Mouse (Mus musculus) testis, adult 10 weeks (tissue): ENCODE results near the gene Zfp575. TPM values are rescaled to one million over a fixed set of nuclear protein-coding genes. Genes with fewer than 3 reads are reported as not detected.

ENCODE experiments used
- polyA plus RNA-seq: library from polyadenylated mRNA; stranded (reverse); fragments of 350-450 nt; fragmentation: Illumina TruSeq; extraction: RNeasy Lipid Tissue Mini Kit (QIAGEN cat#74804); gene quantifications from one replicate; pipeline ENCODE4 v1.2.3, GENCODE M21; 2014; ENCODE audit warnings: low read depth, low replicate concordance

Gene Zfp575
- not detected for polyA plus RNA-seq

DNA sequence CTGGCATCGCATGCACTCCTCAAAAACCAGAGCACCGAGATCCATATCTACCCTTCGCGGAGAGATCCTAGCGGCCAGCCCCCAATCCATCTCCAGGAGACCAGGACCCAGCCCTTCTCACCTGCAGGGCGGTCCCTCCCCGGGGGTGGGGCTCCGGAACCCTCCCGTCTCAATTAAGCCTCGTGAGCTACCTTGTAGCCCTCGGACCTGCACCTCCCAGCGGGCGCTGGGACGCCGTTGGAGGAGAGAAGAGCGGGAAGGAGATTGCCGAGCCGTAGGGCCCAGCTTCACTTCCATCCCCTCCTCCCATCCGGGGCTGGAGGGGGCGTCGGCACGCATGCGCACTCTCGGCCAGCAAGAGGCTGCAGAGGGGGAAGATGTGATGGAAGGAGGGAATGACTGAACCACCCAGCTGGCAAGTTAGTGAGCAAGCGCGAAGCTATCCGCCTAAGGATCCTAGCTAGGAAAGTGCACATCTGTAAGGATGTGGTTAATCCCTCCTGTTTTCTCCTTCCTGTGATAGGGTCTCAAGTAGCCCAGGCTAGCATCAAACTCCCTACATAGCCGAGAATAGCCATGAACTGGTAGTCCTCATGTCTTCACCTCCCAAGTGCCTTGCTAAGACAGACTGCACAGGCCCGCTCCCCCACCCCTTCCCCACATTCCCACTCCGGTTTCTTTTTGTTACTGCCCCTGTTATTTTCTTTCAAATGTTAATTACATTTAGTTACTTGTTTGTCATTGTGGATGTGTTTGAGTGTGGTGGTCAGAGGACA, at the start of gene Zfp575, which contains the start of gene Ethe1:
Gene Zfp575, minus strand, starts transcription at position 312 of the 776 bp plus-strand sequence.
Gene Ethe1, plus strand, starts transcription at position 214 of the 776 bp plus-strand sequence.

DNA sequence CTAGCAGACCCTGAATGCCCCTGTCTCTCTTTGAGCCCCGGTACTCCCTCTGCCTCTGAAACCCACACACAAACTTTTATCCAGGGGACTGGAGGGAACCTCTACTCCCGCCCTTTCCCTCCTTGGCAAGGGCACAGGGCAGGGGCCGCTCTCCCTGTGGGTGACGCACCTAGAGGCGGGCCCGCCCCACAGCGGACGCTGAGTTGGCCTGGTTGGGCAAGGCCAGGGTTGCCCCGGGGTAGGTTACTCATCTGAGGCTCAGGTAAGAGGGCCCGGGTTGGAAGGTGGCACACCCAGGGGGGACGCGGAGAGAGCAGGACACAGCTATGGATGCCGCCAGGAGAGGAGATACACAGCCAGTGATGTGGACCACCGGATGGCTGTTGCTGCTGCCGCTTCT, 48.8 kb upstream of the Zfp575 start, which contains the start of gene Lypd3:
Gene Lypd3, plus strand, starts transcription at position 287 of the 400 bp plus-strand sequence.

DNA sequence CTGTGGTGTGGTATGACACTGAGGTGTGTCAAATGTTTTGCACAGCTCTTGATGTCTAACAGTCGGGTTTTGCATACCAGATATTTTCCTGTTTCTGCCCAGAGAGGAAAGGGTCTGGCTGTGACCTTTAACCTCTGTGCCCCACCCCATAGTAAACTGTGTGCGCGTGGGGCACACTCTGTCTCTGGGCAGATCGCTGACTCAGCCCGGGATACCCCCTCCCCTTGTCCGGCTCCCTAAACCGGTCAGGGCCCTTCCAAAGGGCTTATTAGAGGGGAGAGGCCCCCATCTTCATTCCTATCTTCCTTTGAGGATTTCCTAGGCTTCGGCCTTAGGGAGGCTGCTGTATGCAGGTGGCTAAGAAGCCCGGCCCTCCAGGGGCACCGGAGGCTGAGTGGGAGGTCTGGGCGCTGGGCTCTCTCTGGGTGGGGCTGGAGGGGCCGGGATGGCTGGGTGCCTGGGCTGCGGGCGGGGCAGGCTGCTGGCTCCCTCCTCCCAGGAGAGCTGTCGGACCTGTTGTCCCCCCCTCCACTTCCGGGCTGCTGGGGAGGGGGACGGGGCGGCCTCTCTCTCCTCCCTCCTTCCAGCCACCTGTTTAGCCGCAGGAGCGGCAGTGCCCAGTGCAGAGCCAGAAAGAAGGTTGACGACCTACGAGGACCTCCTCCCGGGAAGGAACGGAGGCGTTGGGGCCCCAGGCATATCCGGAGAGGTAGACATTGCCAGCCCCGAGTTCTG, 22.9 kb upstream of the Zfp575 start, which contains the start of gene Phldb3:
Gene Phldb3, plus strand, starts transcription at position 620 of the 735 bp plus-strand sequence.

DNA sequence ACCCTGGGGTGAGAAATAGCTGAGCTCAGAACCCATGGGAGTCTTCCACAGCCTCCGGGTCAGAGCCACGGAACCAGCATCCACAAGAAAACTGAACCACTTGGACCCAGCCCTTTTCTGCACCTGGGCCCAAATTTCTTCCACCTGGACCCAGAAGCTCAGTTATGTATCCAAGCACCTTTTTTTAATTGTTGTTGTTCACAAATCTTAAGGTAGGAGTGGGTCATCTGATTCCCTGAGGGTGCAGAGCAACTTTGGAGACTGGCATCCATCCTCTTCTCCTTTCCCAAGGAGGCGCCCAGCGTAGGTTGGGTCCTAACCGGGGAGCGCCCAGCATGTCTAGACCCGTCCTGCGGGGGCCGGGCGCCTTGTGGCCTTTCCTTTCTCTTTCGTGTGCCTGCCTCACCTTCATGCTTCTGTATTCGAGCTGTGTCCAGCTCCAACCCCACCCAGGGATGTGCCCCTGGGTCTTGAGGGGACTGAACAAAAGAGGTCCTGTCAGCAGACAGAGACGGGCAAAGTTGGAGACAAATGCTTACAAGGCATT, 41.3 kb downstream of the Zfp575 start, which contains the start of the genes Pinlyp and Xrcc1:
Gene Pinlyp, minus strand, starts transcription at position 51 of the 547 bp plus-strand sequence.
Gene Xrcc1, plus strand, starts transcription at position 222 of the 547 bp plus-strand sequence.

Other genes starting within 250 kb of the Zfp575 start
- 0.41 TPM for gene Lypd5, start 238.4 kb downstream of the Zfp575 start, polyA plus RNA-seq
- gene Kcnn4, start 217.4 kb downstream of the Zfp575 start, polyA plus RNA-seq = not detected
- 6.5 TPM for gene Smg9, start 188.0 kb downstream of the Zfp575 start, polyA plus RNA-seq
- 1.1 TPM for gene Irgc1, start 135.3 kb downstream of the Zfp575 start, polyA plus RNA-seq
- not detected for gene Plaur, start 125.2 kb downstream of the Zfp575 start, polyA plus RNA-seq
- not detected for gene Cadm4, start 105.6 kb downstream of the Zfp575 start, polyA plus RNA-seq
- gene Zfp428, start 80.6 kb downstream of the Zfp575 start, polyA plus RNA-seq = 0.60 TPM
- 9.5 TPM for gene AC161166.1, start 75.2 kb downstream of the Zfp575 start, polyA plus RNA-seq
- 1.2 TPM for gene Irgq, start 57.0 kb downstream of the Zfp575 start, polyA plus RNA-seq
- gene Pinlyp, start 41.5 kb downstream of the Zfp575 start, polyA plus RNA-seq = not detected
- gene Xrcc1, start 41.4 kb downstream of the Zfp575 start, polyA plus RNA-seq = 2.1 TPM
- not detected for gene Ethe1, start 98 bp downstream of the Zfp575 start, polyA plus RNA-seq
- gene Phldb3, start 23.1 kb upstream of the Zfp575 start, polyA plus RNA-seq = not detected
- gene Lypd3, start 48.9 kb upstream of the Zfp575 start, polyA plus RNA-seq = not detected
- 85.9 TPM for gene Tex101, start 89.0 kb upstream of the Zfp575 start, polyA plus RNA-seq
- gene BC049730, start 121.6 kb upstream of the Zfp575 start, polyA plus RNA-seq = 132 TPM
- gene Gm4763, start 139.3 kb upstream of the Zfp575 start, polyA plus RNA-seq = 106 TPM
- gene Cd177, start 172.7 kb upstream of the Zfp575 start, polyA plus RNA-seq = not detected
- 3.1 TPM for gene Ceacam10, start 189.6 kb upstream of the Zfp575 start, polyA plus RNA-seq